Mouse (Mus musculus): ENCODE results near the gene Ube2k.

DNA sequence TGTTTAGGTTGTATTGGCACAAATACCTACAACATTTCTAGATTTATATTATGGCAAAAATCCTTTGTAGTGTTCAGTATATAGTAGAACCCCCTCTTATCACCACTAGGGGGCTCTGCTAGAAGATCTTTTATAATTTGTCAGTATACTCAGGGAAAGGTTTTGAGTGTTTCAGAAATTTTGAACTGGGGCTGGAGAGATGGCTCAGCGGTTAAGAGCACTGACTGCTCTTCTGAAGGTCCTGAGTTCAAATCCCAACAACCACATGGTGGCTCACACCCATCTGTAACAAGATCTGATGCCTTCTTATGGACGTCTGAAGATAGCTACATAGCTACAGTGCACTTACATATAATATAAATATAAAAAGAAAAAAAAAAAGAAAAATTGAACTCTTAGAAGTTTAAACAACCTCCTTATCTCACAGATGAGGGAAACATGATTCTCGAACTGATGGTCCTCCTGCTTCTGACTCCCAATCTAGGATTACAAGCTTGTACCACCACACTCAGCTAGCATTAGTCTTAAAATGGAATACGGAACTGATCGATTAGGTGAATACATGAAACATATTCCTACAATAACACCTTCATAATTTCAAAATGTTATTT lies 1.5 kb upstream of the Ube2k start:
- TF ChIP-seq USF1 (IDR thresholded peaks at IDR 0.05; ENCODE audit: low read depth, low read length) (no peak), CTCF (conservative IDR thresholded peaks at IDR 0.05 in 1 of 2, IDR thresholded peaks at IDR 0.05 in 1 of 2; ENCODE audit: low read depth in 2 of 2, low read length in 2 of 2) (peak; percentile 40 to 73; a peak in 3 of 4 replicates), RAD21 (IDR thresholded peaks at IDR 0.05; ENCODE audit: low read depth, low read length) (peak; percentile 54), ZC3H11A (IDR thresholded peaks at IDR 0.05; ENCODE audit: low read depth, low read length) (no peak), EP300 (IDR thresholded peaks at IDR 0.05; ENCODE audit: low read length) (no peak), ZNF384 (IDR thresholded peaks at IDR 0.05; ENCODE audit: low read depth, low read length) (no peak; the same call in 1 of the 2 replicates), MEF2A (IDR thresholded peaks at IDR 0.05; ENCODE audit: borderline replicate concordance, low read depth, low read length) (no peak), POLR2A (IDR thresholded peaks at IDR 0.05; ENCODE audit: low read depth, low read length) (no peak), IRF4 (IDR thresholded peaks at IDR 0.05; ENCODE audit: low read depth, low read length) (no peak)
